36 mouse cellular contexts compared by ENCODE assay signal in genomic region chrX:169210019-169210418, GRCm38 (mm10). TPM values are rescaled to one million over a fixed set of nuclear protein-coding genes. Genes with fewer than 3 reads are reported as not detected.
DNase-seq lines count a peak whose midpoint lies in the region; ATAC-seq and TF ChIP-seq lines count a peak whose summit lies in the region.
"Had no signal": no experiment of that assay in that cellular context is flagged by ENCODE, and none has a peak within 500 bp of the region (broad histone marks: within the 10 kb centered on the region; RNA-seq: fewer than 3 reads in every experiment).

No protein-coding gene starts in this region.

- no peaks in the 10 kb centered on the region for H3K9me3 ChIP-seq in intestine, embryonic 14.5 days (ENCODE audit: control insufficient read depth, low read length)
- H3K9me3 ChIP-seq in intestine, postnatal 0 days (ENCODE audit: control insufficient read depth) = no peaks in the 10 kb centered on the region
- H3K9me3 ChIP-seq in stomach, embryonic 16.5 days (replicated peaks; ENCODE audit: control insufficient read depth, low read length) = no peaks in the 10 kb centered on the region
- no peaks in the 10 kb centered on the region for H3K9me3 ChIP-seq in midbrain, embryonic 15.5 days
- H3K9me3 ChIP-seq: embryonic facial prominence, embryonic 12.5 days; embryonic facial prominence, embryonic 15.5 days; heart, embryonic 10.5 days; heart, embryonic 13.5 days had no signal

- ATAC-seq in intestine, embryonic 14.5 days (replicated peaks; ENCODE audit: low FRiP score, low TSS enrichment, low read depth) = peak; percentile 70; the same call in 1 of the 2 replicates
- ATAC-seq in intestine, postnatal 0 days = peak; percentile 90
- ATAC-seq in stomach, embryonic 16.5 days (ENCODE audit: insufficient read depth, low FRiP score) = peak; percentile 25; the same call in 1 of the 2 replicates
- ATAC-seq in midbrain, embryonic 15.5 days (replicated peaks) = no peak
- ATAC-seq: activated CD4-positive, CD25-positive, alpha-beta regulatory T cell, adult 4 months; CD4-positive, CD25-positive, alpha-beta regulatory T cell, adult 4 months; forebrain, embryonic 14.5 days; forebrain, postnatal 0 days; hindbrain, postnatal 0 days had no signal

- H3K4me2 ChIP-seq in intestine, embryonic 14.5 days (ENCODE audit: low read length) = no peak overlapping the region
- H3K4me2 ChIP-seq in intestine, postnatal 0 days (replicated peaks; ENCODE audit: low read depth) = no peak overlapping the region
- no peak overlapping the region for H3K4me2 ChIP-seq in stomach, embryonic 16.5 days (ENCODE audit: low read depth, low read length)
- H3K4me2 ChIP-seq in midbrain, embryonic 15.5 days = no peak overlapping the region
- H3K4me2 ChIP-seq: embryonic facial prominence, embryonic 12.5 days; embryonic facial prominence, embryonic 15.5 days; heart, embryonic 13.5 days; hindbrain, embryonic 14.5 days had no signal

- no peak overlapping the region for H3K27ac ChIP-seq in intestine, embryonic 14.5 days (ENCODE audit: low read depth)
- no peak overlapping the region for H3K27ac ChIP-seq in intestine, postnatal 0 days (ENCODE audit: low read depth, low read length)
- H3K27ac ChIP-seq in stomach, embryonic 16.5 days (ENCODE audit: low read length) = no peak overlapping the region
- no peak overlapping the region for H3K27ac ChIP-seq in thymus, adult 2 months (ENCODE audit: control insufficient read depth, insufficient read depth, low read length)
- no peak overlapping the region for H3K27ac ChIP-seq in midbrain, embryonic 15.5 days
- H3K27ac ChIP-seq: embryonic facial prominence, embryonic 12.5 days; embryonic facial prominence, embryonic 15.5 days; heart, adult 2 months; heart, embryonic 10.5 days; heart, embryonic 13.5 days; hindbrain, embryonic 14.5 days; hindbrain, postnatal 0 days had no signal

- no peak overlapping the region for H3K9ac ChIP-seq in intestine, embryonic 14.5 days (ENCODE audit: low read length)
- H3K9ac ChIP-seq in intestine, postnatal 0 days (ENCODE audit: low read depth, low read length) = no peak overlapping the region
- no peak overlapping the region for H3K9ac ChIP-seq in stomach, embryonic 16.5 days (ENCODE audit: low read length)
- no peak overlapping the region for H3K9ac ChIP-seq in midbrain, embryonic 15.5 days
- H3K9ac ChIP-seq: embryonic facial prominence, embryonic 12.5 days; embryonic facial prominence, embryonic 15.5 days; forebrain, postnatal 0 days; heart, embryonic 13.5 days; hindbrain, embryonic 14.5 days had no signal

- TF ChIP-seq POLR2A in thymus, adult 2 months (IDR thresholded peaks at IDR 0.05; ENCODE audit: control insufficient read depth, extremely low read depth, insufficient read depth, low read length, poor library complexity) = no peak

- no peaks in the 10 kb centered on the region for H3K36me3 ChIP-seq in intestine, embryonic 14.5 days (ENCODE audit: control insufficient read depth, insufficient read depth, low read length)
- no peaks in the 10 kb centered on the region for H3K36me3 ChIP-seq in intestine, postnatal 0 days (ENCODE audit: control insufficient read depth, insufficient read depth)
- H3K36me3 ChIP-seq in stomach, embryonic 16.5 days (ENCODE audit: control insufficient read depth, insufficient read depth, low read length) = no peaks in the 10 kb centered on the region
- no peaks in the 10 kb centered on the region for H3K36me3 ChIP-seq in thymus, adult 2 months (ENCODE audit: control insufficient read depth, insufficient read depth, low read length)
- no peaks in the 10 kb centered on the region for H3K36me3 ChIP-seq in midbrain, embryonic 15.5 days (replicated peaks)
- H3K36me3 ChIP-seq: embryonic facial prominence, embryonic 12.5 days; embryonic facial prominence, embryonic 15.5 days; heart, embryonic 10.5 days; heart, embryonic 13.5 days had no signal

- WGBS in intestine, embryonic 14.5 days = 69% methylated on average over 3 of the region's 3 CpGs
- WGBS in intestine, postnatal 0 days = 38% methylated on average over 3 of the region's 3 CpGs
- WGBS in stomach, embryonic 16.5 days = 53% methylated on average over 3 of the region's 3 CpGs
- WGBS in thymus, adult 2 months = 99% methylated on average over 3 of the region's 3 CpGs
- WGBS in midbrain, embryonic 15.5 days = 71% methylated on average over 3 of the region's 3 CpGs

- DNase-seq in ZHBTc4 (ENCODE audit: low read depth, low spot score) = peak; percentile 1
- DNase-seq in intestine, embryonic 14.5 days (ENCODE audit: low spot score) = no peak
- no peak for DNase-seq in thymus, adult 2 months
- DNase-seq in gastrocnemius, adult 8-10 months (ENCODE audit: low spot score in 2 of 2) = no peak
- DNase-seq: adrenal gland, postnatal 10 days; adrenal gland, postnatal 36 days; cerebellum, adult 11 months; cerebellum, adult 2 months; cerebellum, adult 9-11 months; cerebellum, postnatal 25 days; forebrain, postnatal 0 days; gastrocnemius, postnatal 10 days; gastrocnemius, postnatal 36 days; heart, adult 2 months; heart, postnatal 14 days; heart, postnatal 4 days had no signal

- no peak for TF ChIP-seq CTCF in intestine, postnatal 0 days (IDR thresholded peaks at IDR 0.05; ENCODE audit: low read depth)
- TF ChIP-seq CTCF in thymus, adult 2 months (IDR thresholded peaks at IDR 0.05; ENCODE audit: borderline replicate concordance, control insufficient read depth, extremely low read depth, insufficient read depth, low read length, poor library complexity) = no peak

- 0 out of 2 replicates have a peak, but pooled peaks cover 2% of the 10 kb centered on the region for H3K27me3 ChIP-seq in intestine, embryonic 14.5 days (replicated peaks; ENCODE audit: control insufficient read depth, insufficient read depth, low read length)
- H3K27me3 ChIP-seq in intestine, postnatal 0 days (replicated peaks; ENCODE audit: control insufficient read depth, insufficient read depth, low read length) = no peaks in the 10 kb centered on the region
- no peaks in the 10 kb centered on the region for H3K27me3 ChIP-seq in stomach, embryonic 16.5 days (ENCODE audit: control insufficient read depth, insufficient read depth, low read length)
- no peaks in the 10 kb centered on the region for H3K27me3 ChIP-seq in thymus, adult 2 months (ENCODE audit: control insufficient read depth, insufficient read depth, low read length)
- H3K27me3 ChIP-seq in midbrain, embryonic 15.5 days (replicated peaks) = peaks cover 6% of the 10 kb centered on the region; the same call in 1 of the 2 replicates
- H3K27me3 ChIP-seq: heart, embryonic 13.5 days had no signal

- no peaks in the 10 kb centered on the region for H3K4me1 ChIP-seq in intestine, embryonic 14.5 days (replicated peaks; ENCODE audit: control insufficient read depth, insufficient read depth, low read length)
- no peaks in the 10 kb centered on the region for H3K4me1 ChIP-seq in intestine, postnatal 0 days (replicated peaks; ENCODE audit: control insufficient read depth, insufficient read depth, low read length)
- H3K4me1 ChIP-seq in stomach, embryonic 16.5 days (ENCODE audit: control insufficient read depth, insufficient read depth, low read length) = no peaks in the 10 kb centered on the region
- H3K4me1 ChIP-seq in thymus, adult 2 months (replicated peaks; ENCODE audit: control insufficient read depth, insufficient read depth, low read length) = no peaks in the 10 kb centered on the region
- no peaks in the 10 kb centered on the region for H3K4me1 ChIP-seq in midbrain, embryonic 15.5 days
- H3K4me1 ChIP-seq: embryonic facial prominence, embryonic 12.5 days; embryonic facial prominence, embryonic 15.5 days; heart, embryonic 10.5 days had no signal

- no peak overlapping the region for H3K4me3 ChIP-seq in intestine, embryonic 14.5 days (ENCODE audit: low read depth, low read length)
- no peak overlapping the region for H3K4me3 ChIP-seq in intestine, postnatal 0 days (ENCODE audit: low read depth, low read length)
- H3K4me3 ChIP-seq in stomach, embryonic 16.5 days (replicated peaks; ENCODE audit: low read length) = no peak overlapping the region
- no peak overlapping the region for H3K4me3 ChIP-seq in thymus, adult 2 months (ENCODE audit: control insufficient read depth, insufficient read depth, low read length)
- H3K4me3 ChIP-seq in midbrain, embryonic 15.5 days = no peak overlapping the region
- H3K4me3 ChIP-seq: embryonic facial prominence, embryonic 12.5 days; embryonic facial prominence, embryonic 15.5 days; heart, adult 2 months; heart, embryonic 10.5 days; heart, embryonic 13.5 days had no signal

RNA-seq across cellular contexts. Expression of gene Amelx, which starts 23.0 kb away (rescaled TPM):
- polyA plus RNA-seq in intestine, embryonic 14.5 days (2014; fragmentation: Nextera tagmentation; extraction: Ambion mirVana) = not detected in 2 replicates
- polyA plus RNA-seq in intestine, postnatal 0 days (2015; fragmentation: Nextera tagmentation; extraction: Ambion mirVana) = not detected in 2 replicates
- polyA plus RNA-seq in stomach, embryonic 16.5 days (2015; fragmentation: Nextera tagmentation; extraction: Ambion mirVana) = not detected in 2 replicates
- 1.8 and 2.4 TPM in 2 replicates for polyA plus RNA-seq in thymus, adult 2 months (2012; rRNA removed)
- not detected in 2 replicates for polyA plus RNA-seq in midbrain, embryonic 15.5 days (2015; fragmentation: Nextera tagmentation; extraction: Ambion mirVana)
- total RNA-seq in gastrocnemius, adult 8-10 months (2022) = not detected
- total RNA-seq: adrenal gland, postnatal 10 days; adrenal gland, postnatal 36 days; common myeloid progenitor, adult 5-6 weeks; forebrain, postnatal 0 days; gastrocnemius, postnatal 10 days; gastrocnemius, postnatal 36 days; granulocyte monocyte progenitor cell, adult 5-6 weeks; heart, adult 2 months; heart, postnatal 14 days; heart, postnatal 4 days; hindbrain, postnatal 0 days; MEL had no signal
- polyA plus RNA-seq: activated CD4-positive, CD25-positive, alpha-beta regulatory T cell, adult 4 months; C2C12; CD4-positive, CD25-positive, alpha-beta regulatory T cell, adult 4 months; cerebellum, adult 2 months; embryonic facial prominence, embryonic 15.5 days; forebrain, embryonic 11.5 days; forebrain, embryonic 14.5 days; forebrain, postnatal 0 days; frontal cortex, adult 2 months; heart, adult 2 months; heart, embryonic 16.5 days; hindbrain, embryonic 11.5 days; hindbrain, embryonic 14.5 days; hindbrain, postnatal 0 days had no signal
